In the genomic region with DNA sequence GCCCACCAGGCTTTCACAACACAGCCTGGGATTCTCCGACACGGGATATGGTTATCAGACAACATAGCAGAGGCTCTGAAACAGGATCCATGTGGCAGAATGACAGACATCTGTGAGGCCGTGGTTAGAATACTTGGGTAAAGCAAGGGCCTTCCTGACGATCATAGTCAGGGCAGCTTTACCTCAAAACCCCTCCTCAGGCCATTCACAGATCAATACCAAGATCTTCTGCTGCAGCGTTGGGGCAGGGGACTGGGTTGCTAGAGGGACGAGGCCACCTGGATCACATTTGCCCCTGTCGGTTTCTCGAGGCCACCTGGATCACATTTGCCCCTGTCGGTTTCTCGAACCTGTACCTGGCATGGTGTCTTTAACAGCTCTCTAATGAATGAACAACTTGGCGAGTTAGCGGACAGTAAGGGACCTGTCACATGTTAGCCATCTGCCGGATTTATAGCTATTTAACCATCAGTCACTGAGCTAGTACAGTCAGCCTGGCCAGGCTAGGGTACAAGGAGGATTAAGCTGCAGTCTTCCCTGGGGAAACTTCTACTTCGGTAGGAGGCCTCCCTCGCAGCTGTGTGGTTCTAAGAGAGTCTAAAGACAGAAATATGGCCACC, we compare ENCODE assay signal across 18 mouse cellular contexts.
A peak's percentile ranks its signal among the peaks of the same experiment; 100 is the strongest.
DNase-seq lines count a peak whose midpoint lies in the region; ATAC-seq lines count a peak whose summit lies in the region.
"Had no signal": no experiment of that assay in that cellular context is flagged by ENCODE, and none has a peak within 500 bp of the region (broad histone marks: within the 10 kb centered on the region; RNA-seq: fewer than 3 reads in every experiment).

No protein-coding gene starts in this region.

- H3K9me3 ChIP-seq in midbrain, embryonic 14.5 days (ENCODE audit: control insufficient read depth, low read length): no peaks in the 10 kb centered on the region
- no peaks in the 10 kb centered on the region for H3K9me3 ChIP-seq in midbrain, embryonic 15.5 days
- no peaks in the 10 kb centered on the region for H3K9me3 ChIP-seq in embryonic facial prominence, embryonic 14.5 days (ENCODE audit: control insufficient read depth, low read length)
- no peaks in the 10 kb centered on the region for H3K9me3 ChIP-seq in kidney, embryonic 16.5 days (ENCODE audit: low read length)
- H3K9me3 ChIP-seq: forebrain, embryonic 15.5 days; heart, embryonic 15.5 days; hindbrain, embryonic 15.5 days; liver, embryonic 15.5 days; megakaryocyte, embryonic 14.5 days had no signal

- WGBS in midbrain, embryonic 14.5 days: 72% methylated on average over 15 of the region's 15 CpGs
- 72% methylated on average over 15 of the region's 15 CpGs for WGBS in midbrain, embryonic 15.5 days
- WGBS in embryonic facial prominence, embryonic 14.5 days: 28% methylated on average over 15 of the region's 15 CpGs
- 62% methylated on average over 15 of the region's 15 CpGs for WGBS in kidney, embryonic 16.5 days

- H3K36me3 ChIP-seq in midbrain, embryonic 14.5 days (ENCODE audit: control insufficient read depth, insufficient read depth, low read length): no peaks in the 10 kb centered on the region
- H3K36me3 ChIP-seq in midbrain, embryonic 15.5 days (replicated peaks): no peaks in the 10 kb centered on the region
- no peaks in the 10 kb centered on the region for H3K36me3 ChIP-seq in embryonic facial prominence, embryonic 14.5 days (ENCODE audit: control insufficient read depth, insufficient read depth, low read length)
- no peaks in the 10 kb centered on the region for H3K36me3 ChIP-seq in kidney, embryonic 16.5 days (ENCODE audit: insufficient read depth, low read length)
- H3K36me3 ChIP-seq: forebrain, embryonic 15.5 days; heart, embryonic 15.5 days; hindbrain, embryonic 15.5 days; liver, embryonic 15.5 days had no signal

- DNase-seq in cerebellum, postnatal 14 days: peak; percentile 17 to 31
- DNase-seq in midbrain, embryonic 14.5 days: peak; percentile 8
- DNase-seq in embryonic facial prominence, embryonic 14.5 days (ENCODE audit: low spot score): peak; percentile 87
- DNase-seq in mesoderm, embryonic 11.5 days (ENCODE audit: low read depth, low spot score): peak; percentile 54
- no peak for DNase-seq in kidney, adult 18-20 months
- DNase-seq: cerebellum, postnatal 36 days; heart, adult 18-20 months; kidney, adult 9 months had no signal

- H3K9ac ChIP-seq in midbrain, embryonic 14.5 days (replicated peaks; ENCODE audit: low read length): no peak overlapping the region
- H3K9ac ChIP-seq in midbrain, embryonic 15.5 days: no peak overlapping the region
- no peak overlapping the region for H3K9ac ChIP-seq in embryonic facial prominence, embryonic 14.5 days (ENCODE audit: low read depth, low read length)
- no peak overlapping the region for H3K9ac ChIP-seq in kidney, embryonic 16.5 days (replicated peaks; ENCODE audit: low read length)
- H3K9ac ChIP-seq: forebrain, embryonic 15.5 days; heart, embryonic 15.5 days; hindbrain, embryonic 15.5 days; liver, embryonic 15.5 days had no signal

- peaks cover 15% of the 10 kb centered on the region; the same call in 1 of the 2 replicates for H3K4me1 ChIP-seq in midbrain, embryonic 14.5 days (ENCODE audit: control insufficient read depth, insufficient read depth, low read length)
- peaks cover 18% of the 10 kb centered on the region for H3K4me1 ChIP-seq in midbrain, embryonic 15.5 days
- H3K4me1 ChIP-seq in embryonic facial prominence, embryonic 14.5 days (ENCODE audit: control insufficient read depth, insufficient read depth, low read length): peaks cover 41% of the 10 kb centered on the region
- H3K4me1 ChIP-seq in kidney, embryonic 16.5 days (ENCODE audit: insufficient read depth, low read length): peaks cover 19% of the 10 kb centered on the region; the same call in 1 of the 2 replicates
- H3K4me1 ChIP-seq: megakaryocyte, embryonic 14.5 days had no signal

- H3K27ac ChIP-seq in midbrain, embryonic 14.5 days (replicated peaks; ENCODE audit: low read depth, low read length): no peak overlapping the region
- no peak overlapping the region for H3K27ac ChIP-seq in midbrain, embryonic 15.5 days
- peak overlapping the region; percentile 52; the same call in 1 of the 2 replicates for H3K27ac ChIP-seq in embryonic facial prominence, embryonic 14.5 days (replicated peaks; ENCODE audit: low read depth, low read length)
- no peak overlapping the region for H3K27ac ChIP-seq in kidney, embryonic 16.5 days (ENCODE audit: low read length)
- H3K27ac ChIP-seq: forebrain, embryonic 15.5 days; hindbrain, embryonic 15.5 days; liver, embryonic 15.5 days had no signal

- H3K27me3 ChIP-seq in midbrain, embryonic 14.5 days (ENCODE audit: control insufficient read depth, insufficient read depth, low read length): no peaks in the 10 kb centered on the region
- H3K27me3 ChIP-seq in midbrain, embryonic 15.5 days (replicated peaks): no peaks in the 10 kb centered on the region
- H3K27me3 ChIP-seq in embryonic facial prominence, embryonic 14.5 days (replicated peaks; ENCODE audit: control insufficient read depth, insufficient read depth, low read length): no peaks in the 10 kb centered on the region
- H3K27me3 ChIP-seq in kidney, embryonic 16.5 days (ENCODE audit: insufficient read depth, low read length): no peaks in the 10 kb centered on the region
- H3K27me3 ChIP-seq: forebrain, embryonic 15.5 days; heart, embryonic 15.5 days; hindbrain, embryonic 15.5 days had no signal

- no peak overlapping the region for H3K4me3 ChIP-seq in midbrain, embryonic 14.5 days (replicated peaks; ENCODE audit: low read depth, low read length)
- H3K4me3 ChIP-seq in midbrain, embryonic 15.5 days: no peak overlapping the region
- no peak overlapping the region for H3K4me3 ChIP-seq in embryonic facial prominence, embryonic 14.5 days (ENCODE audit: low read depth, low read length)
- no peak overlapping the region for H3K4me3 ChIP-seq in kidney, embryonic 16.5 days (ENCODE audit: low read length)
- H3K4me3 ChIP-seq: erythroblast, embryonic 14.5 days; forebrain, embryonic 15.5 days; heart, embryonic 15.5 days; hindbrain, embryonic 15.5 days; liver, embryonic 15.5 days; megakaryocyte, embryonic 14.5 days had no signal

- no peak for ATAC-seq in cerebellum, adult (ENCODE audit: insufficient number of reproducible peaks, low FRiP score, low TSS enrichment)
- ATAC-seq in midbrain, embryonic 14.5 days (ENCODE audit: low FRiP score, low TSS enrichment): no peak
- no peak for ATAC-seq in midbrain, embryonic 15.5 days (replicated peaks)
- ATAC-seq in embryonic facial prominence, embryonic 14.5 days (ENCODE audit: low read depth): no peak
- no peak for ATAC-seq in kidney, embryonic 16.5 days (ENCODE audit: low FRiP score, low TSS enrichment)
- ATAC-seq: forebrain, embryonic 15.5 days; lung, postnatal 0 days had no signal

- no peak overlapping the region for H3K4me2 ChIP-seq in midbrain, embryonic 14.5 days (ENCODE audit: low read length)
- H3K4me2 ChIP-seq in midbrain, embryonic 15.5 days: no peak overlapping the region
- peak overlapping the region; percentile 28 for H3K4me2 ChIP-seq in embryonic facial prominence, embryonic 14.5 days (ENCODE audit: low read depth, low read length)
- no peak overlapping the region for H3K4me2 ChIP-seq in kidney, embryonic 16.5 days (replicated peaks; ENCODE audit: low read depth, low read length)
- H3K4me2 ChIP-seq: forebrain, embryonic 15.5 days; heart, embryonic 15.5 days; hindbrain, embryonic 15.5 days; liver, embryonic 15.5 days had no signal
